14 mouse cellular contexts compared by ENCODE assay signal in the genomic region with DNA sequence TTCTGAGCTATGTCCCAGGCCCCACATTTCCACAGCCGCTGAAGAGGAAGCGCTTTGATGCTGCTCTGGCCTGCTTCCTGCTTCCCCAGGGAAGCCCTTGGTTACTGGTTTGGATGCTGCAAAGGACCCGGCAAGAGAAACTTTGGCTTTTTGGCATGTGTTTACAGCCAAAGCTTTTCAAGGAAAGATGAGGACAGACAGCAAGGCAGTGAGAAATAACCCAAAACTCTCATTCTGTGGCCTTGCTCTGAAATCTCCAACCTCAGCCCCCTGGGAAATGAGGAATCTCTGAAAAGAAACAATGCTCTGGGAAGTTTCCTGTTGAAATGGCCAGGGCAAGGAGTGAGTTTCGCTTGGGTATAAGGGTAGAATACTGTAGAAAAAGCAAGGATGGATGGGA. TPM values are rescaled to one million over a fixed set of nuclear protein-coding genes. Genes with fewer than 3 reads are reported as not detected.
A peak's percentile ranks its signal among the peaks of the same experiment; 100 is the strongest.
DNase-seq lines count a peak whose midpoint lies in the region.
"Had no signal": no experiment of that assay in that cellular context is flagged by ENCODE, and none has a peak within 500 bp of the region (broad histone marks: within the 10 kb centered on the region; RNA-seq: fewer than 3 reads in every experiment).

No protein-coding gene starts in this region.

- DNase-seq in gastrocnemius, postnatal 25 days = peak; percentile 32
- no peak for DNase-seq in gastrocnemius, postnatal 36 days
- peak; percentile 27 for DNase-seq in kidney, postnatal 10 days
- DNase-seq in kidney, postnatal 14 days = no peak
- DNase-seq in heart, postnatal 14 days = peak; percentile 18 to 38
- no peak for DNase-seq in embryo, embryonic 10.5 days (ENCODE audit: low spot score)
- no peak for DNase-seq in spleen, postnatal 4 days (ENCODE audit: low spot score in 2 of 2)
- DNase-seq: adrenal gland, postnatal 36 days; B cell, adult 2 months; cerebellum, adult 9-10 months; gastrocnemius, postnatal 10 days; liver, embryonic 13.5 days; lung, adult 2 months; lung, postnatal 36 days had no signal

- intact Hi-C loops in gastrocnemius, postnatal 36 days (cut with DNase I) = no loop called here
- intact Hi-C loops in heart, postnatal 14 days (cut with DNase I) = no loop called here

RNA-seq across cellular contexts. Expression of a gene that starts 26.9 kb away (rescaled TPM):
- 10 to 100 TPM; 16.5 TPM for total RNA-seq in gastrocnemius, postnatal 25 days (2021)
- total RNA-seq in gastrocnemius, postnatal 36 days (2021) = 10 to 100 TPM; 17.0 to 22.1 TPM
- 10 to 100 TPM; 24.3 to 26.0 TPM for total RNA-seq in heart, postnatal 14 days (2021)

Comparison
In these comparisons a context has a peak if more than half of its experiments do, and no peak if none do; other contexts are left out.
1. DNase-seq: peak in gastrocnemius, postnatal 25 days (single experiment), kidney, postnatal 10 days (single experiment) and heart, postnatal 14 days (2 of 2); none in gastrocnemius, postnatal 36 days (0 of 2), kidney, postnatal 14 days (single experiment), embryo, embryonic 10.5 days (single experiment) and spleen, postnatal 4 days (0 of 2).